Mouse (Mus musculus) ES-E14 (cell line): ENCODE results near the gene Epha4. TPM values are rescaled to one million over a fixed set of nuclear protein-coding genes. Genes with fewer than 3 reads are reported as not detected.

Experiments used
- DNase-seq: peaks from one replicate; pipeline ENCODE4 v3.0.0-alpha.2; 2013; ENCODE audit warnings: low read depth, low spot score
- H3K27ac ChIP-seq: 2 replicates; pipeline ENCODE4 v1.5.1; 2012; ENCODE audit warnings: low read depth, mild to moderate bottlenecking, low read length, moderate library complexity, mixed read lengths; ENCODE audit not compliant: poor library complexity, insufficient read depth, severe bottlenecking
- H3K36me3 ChIP-seq: 2 replicates; pipeline ENCODE4 v1.6.1; 2012; ENCODE audit warnings: mild to moderate bottlenecking, low read length, moderate library complexity, mixed read lengths; ENCODE audit not compliant: control insufficient read depth, poor library complexity, insufficient read depth, severe bottlenecking
- H3K4me1 ChIP-seq, 2 experiments: fragments of 150-350 bp in 1 of 2; sonication (generic) in 1 of 2; 2 replicates each; pipeline ENCODE4 v1.6.1; 2012; ENCODE audit warnings: low read length in 2 of 2, mild to moderate bottlenecking in 1 of 2, mixed read lengths in 1 of 2; ENCODE audit not compliant: control insufficient read depth in 2 of 2, insufficient read depth in 2 of 2, poor library complexity in 1 of 2
- H3K4me3 ChIP-seq, 2 experiments: fragments of 150-350 bp in 1 of 2; sonication (generic) in 1 of 2; 2 replicates each; pipeline ENCODE4 v1.5.1; 2012; ENCODE audit warnings: low read length in 2 of 2, low read depth in 1 of 2, mild to moderate bottlenecking in 1 of 2, mixed read lengths in 1 of 2; ENCODE audit not compliant: insufficient read depth in 1 of 2, poor library complexity in 1 of 2, severe bottlenecking in 1 of 2
- H3K9ac ChIP-seq: 2 replicates; pipeline ENCODE4 v1.6.1; 2012; ENCODE audit warnings: low read depth, mild to moderate bottlenecking, low read length, mixed read lengths; ENCODE audit not compliant: poor library complexity, insufficient read depth, severe bottlenecking
- H3K9me3 ChIP-seq: fragments of 150-350 bp; sonication (generic); 2 replicates; pipeline ENCODE4 v1.6.1; 2012; ENCODE audit warnings: low read depth, mild to moderate bottlenecking, low read length; ENCODE audit not compliant: control insufficient read depth, insufficient read depth
- CHD2 ChIP-seq: IDR thresholded peaks from 2 replicates; pipeline ENCODE4 v1.6.1; 2014; ENCODE audit warnings: mild to moderate bottlenecking, low read depth, low read length, inconsistent platforms
- HCFC1 ChIP-seq: IDR thresholded peaks from 2 replicates; pipeline ENCODE4 v1.6.1; 2012; ENCODE audit warnings: low read length, inconsistent platforms, borderline replicate concordance; ENCODE audit not compliant: insufficient read depth
- MAFK ChIP-seq: IDR thresholded peaks from 2 replicates; pipeline ENCODE4 v1.6.1; 2014; ENCODE audit warnings: mild to moderate bottlenecking, low read depth, low read length, inconsistent platforms; ENCODE audit not compliant: insufficient read depth
- ZC3H11A ChIP-seq: IDR thresholded peaks from 2 replicates; pipeline ENCODE4 v1.6.1; 2012; ENCODE audit warnings: low read depth, mild to moderate bottlenecking, inconsistent platforms, low read length, borderline replicate concordance
- ZNF384 ChIP-seq: IDR thresholded peaks from 2 replicates; pipeline ENCODE4 v1.6.1; 2012; ENCODE audit warnings: low read depth, low read length, inconsistent platforms
- in situ Hi-C, 2 experiments: fragments of 600-800 bp; cut with MboI; formaldehyde crosslinking; loops; one replicate each; pipeline ENCODE4 v1.15.1; 2025; ENCODE audit warnings: low sequenced_read_pairs in 2 of 2, inconsistent platforms in 1 of 2; ENCODE audit not compliant: unreplicated experiment in 2 of 2
- total RNA-seq: library from RNA; depleted of rRNA; stranded (reverse); fragments of 300-350 nt; gene quantifications from 2 replicates; pipeline ENCODE4 v1.2.3, GENCODE M21; 2012

The Epha4 gene
- total RNA-seq, 1 experiment, result 99.7 TPM

DNA sequence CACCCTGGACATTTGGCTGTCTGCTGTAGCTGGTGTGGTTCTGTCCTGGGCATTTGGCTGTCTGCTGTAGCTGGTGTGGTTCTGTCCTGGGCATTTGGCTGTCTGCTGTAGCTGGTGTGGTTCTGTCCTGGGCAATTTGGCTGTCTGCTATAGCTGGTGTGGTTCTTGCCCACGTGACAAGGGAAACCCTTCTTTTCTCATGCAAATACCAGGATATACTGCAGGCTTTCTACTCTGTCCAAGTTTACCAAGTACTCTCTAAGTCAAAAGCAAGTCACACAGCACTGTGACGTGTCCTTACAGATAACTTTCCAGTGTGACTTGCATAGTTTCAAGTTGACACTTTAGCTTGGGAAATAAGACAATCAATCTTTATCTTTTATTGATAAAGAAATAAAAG lies 10.1 kb downstream of the Epha4 start:
- in situ Hi-C loops, result no loop called here
- H3K9me3 ChIP-seq, result no peaks in the 10 kb centered on the region
- peaks cover 8 to 21% of the 10 kb centered on the region in 2 experiments for H3K4me1 ChIP-seq
- TF ChIP-seq HCFC1 (no peak), MAFK (no peak), CHD2 (no peak), ZC3H11A (no peak), ZNF384 (no peak)
- no peak overlapping the region for H3K4me3 ChIP-seq
- no peak overlapping the region for H3K9ac ChIP-seq
- no peak overlapping the region for H3K27ac ChIP-seq
- peaks cover 11% of the 10 kb centered on the region for H3K36me3 ChIP-seq
- no peak for DNase-seq

DNA sequence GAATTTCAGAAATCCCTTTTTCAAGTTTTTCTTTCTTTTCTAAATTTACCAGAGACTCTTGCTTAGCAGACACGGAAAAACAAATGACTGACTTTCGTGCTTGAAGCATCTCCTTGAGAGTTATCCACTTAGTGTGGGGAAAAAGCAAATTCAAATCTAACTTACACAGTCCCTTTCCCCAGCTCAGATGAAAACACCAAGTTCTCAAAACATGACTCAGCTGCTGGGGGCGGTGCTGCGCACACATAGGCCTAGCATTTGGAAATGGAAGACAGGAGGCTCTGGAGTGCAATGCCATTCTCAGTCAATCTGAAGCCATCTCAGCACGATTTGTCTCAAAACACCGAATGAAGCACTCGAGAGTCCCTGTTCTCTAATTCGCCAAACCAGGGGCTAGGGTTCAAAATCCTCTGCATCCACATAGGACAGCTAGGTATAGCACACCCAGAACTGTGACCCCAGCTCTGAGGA lies 11.1 kb downstream of the Epha4 start:
- Histone ChIP-seq H3K4me3 (no peak overlapping the region), H3K4me1 (peaks cover 8 to 24% of the 10 kb centered on the region in 2 experiments), H3K9me3 (no peaks in the 10 kb centered on the region), H3K36me3 (peaks cover 11% of the 10 kb centered on the region), H3K9ac (no peak overlapping the region), H3K27ac (no peak overlapping the region)
- no peak for DNase-seq
- TF ChIP-seq HCFC1 (no peak), MAFK (peak; percentile 50; the same call in 1 of the 2 replicates)
- in situ Hi-C loops, result no loop called here

DNA sequence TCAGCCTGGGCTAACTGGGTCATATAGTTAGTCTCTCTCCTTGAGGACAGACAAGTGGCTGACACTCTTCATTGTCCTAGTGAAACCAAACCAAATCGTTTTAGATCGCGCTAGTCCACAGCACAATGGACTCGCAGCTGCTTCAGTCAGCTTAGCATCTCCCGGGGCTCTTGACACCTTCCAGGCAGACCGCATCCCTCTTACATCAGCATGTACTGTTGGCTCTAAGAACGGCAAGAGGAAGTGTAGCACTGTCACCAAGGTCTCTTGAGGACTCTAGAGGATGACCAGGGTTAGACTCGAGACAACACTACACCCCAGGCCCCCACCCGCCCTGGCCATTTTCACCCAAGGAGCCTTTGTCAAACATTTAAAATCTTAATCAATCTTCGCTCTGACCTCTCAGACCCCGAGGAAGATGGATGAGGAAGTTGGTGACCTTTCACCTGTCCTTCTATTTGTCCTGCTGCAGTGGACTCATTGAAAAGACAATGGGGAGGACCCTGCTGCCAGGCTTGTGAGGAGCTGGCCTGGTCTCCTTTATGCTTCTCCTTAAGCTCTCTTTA lies 12.3 kb downstream of the Epha4 start:
- no peak for TF ChIP-seq HCFC1
- TF ChIP-seq ZC3H11A, result no peak
- no peak for TF ChIP-seq ZNF384
- no peak for TF ChIP-seq MAFK
- TF ChIP-seq CHD2, result no peak
- peaks cover 8 to 24% of the 10 kb centered on the region in 2 experiments for H3K4me1 ChIP-seq
- no peak overlapping the region for H3K9ac ChIP-seq
- no peak overlapping the region for H3K27ac ChIP-seq
- in situ Hi-C loops, result no loop called here
- H3K36me3 ChIP-seq, result peaks cover 11% of the 10 kb centered on the region
- no peaks in the 10 kb centered on the region for H3K9me3 ChIP-seq
- H3K4me3 ChIP-seq, result no peak overlapping the region
- no peak for DNase-seq

DNA sequence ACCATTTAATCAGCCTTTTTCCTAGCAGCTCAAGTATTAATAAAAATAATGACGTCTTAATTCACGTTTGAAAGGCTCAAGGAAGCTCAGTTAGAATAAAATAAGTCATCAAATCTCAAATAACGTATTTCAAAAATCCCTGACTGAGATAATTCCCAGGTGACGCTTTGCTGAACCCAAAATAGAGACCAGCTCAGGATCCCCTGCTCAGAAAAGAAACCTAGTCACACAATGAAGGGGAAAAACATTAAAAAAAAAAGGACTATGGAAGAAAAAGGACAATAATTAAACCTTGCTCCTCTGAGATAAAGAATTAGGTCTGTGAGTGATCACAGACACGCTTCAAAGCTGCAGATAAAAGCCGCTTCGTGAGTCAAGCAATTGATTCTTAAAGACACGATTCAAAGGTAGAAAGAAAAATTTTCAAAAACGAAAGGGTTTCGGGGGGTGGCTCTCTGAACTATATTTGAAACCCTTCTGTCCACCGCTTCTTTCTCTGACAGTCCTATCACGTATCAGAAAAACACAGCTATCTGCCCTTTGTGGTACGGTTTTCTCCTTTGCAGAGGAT lies 13.4 kb downstream of the Epha4 start:
- no peak for DNase-seq
- TF ChIP-seq MAFK (no peak), ZNF384 (no peak), ZC3H11A (no peak), CHD2 (no peak), HCFC1 (no peak)
- in situ Hi-C loops, result no loop called here
- Histone ChIP-seq H3K9ac (no peak overlapping the region), H3K27ac (no peak overlapping the region), H3K4me3 (no peak overlapping the region), H3K36me3 (peaks cover 5% of the 10 kb centered on the region), H3K4me1 (peaks cover 8 to 26% of the 10 kb centered on the region in 2 experiments), H3K9me3 (no peaks in the 10 kb centered on the region)

DNA sequence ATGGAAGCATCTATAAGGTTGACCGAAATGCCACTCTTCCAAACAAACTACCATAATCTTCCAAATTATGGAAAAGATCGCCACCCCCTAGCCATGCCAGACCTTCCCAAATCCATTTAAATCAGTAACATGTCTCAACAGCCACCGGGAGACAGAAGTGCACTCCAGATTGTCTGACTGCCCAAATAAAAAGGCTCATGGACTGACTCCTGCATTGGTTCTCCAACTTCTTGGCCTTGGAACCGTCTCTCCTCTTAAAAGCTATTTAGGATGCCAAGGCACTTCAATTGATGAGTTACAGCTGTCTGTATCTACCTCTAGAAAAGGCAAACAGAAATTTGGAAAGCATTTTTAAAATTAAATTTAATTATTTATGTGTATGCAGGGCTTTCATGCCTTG lies 17.4 kb downstream of the Epha4 start:
- DNase-seq, result no peak
- in situ Hi-C loops, result no loop called here
- H3K36me3 ChIP-seq, result peaks cover 5% of the 10 kb centered on the region
- H3K27ac ChIP-seq, result no peak overlapping the region; the same call in 1 of the 2 replicates
- no peaks in the 10 kb centered on the region for H3K9me3 ChIP-seq
- no peak overlapping the region for H3K9ac ChIP-seq
- H3K4me1 ChIP-seq, result peaks cover 15 to 19% of the 10 kb centered on the region in 2 experiments
- no peak for TF ChIP-seq MAFK
- TF ChIP-seq CHD2, result no peak
- TF ChIP-seq ZNF384, result no peak
- no peak for TF ChIP-seq ZC3H11A
- no peak for TF ChIP-seq HCFC1
- H3K4me3 ChIP-seq, result no peak overlapping the region
